Mouse (Mus musculus) effector memory CD4-positive, alpha-beta T cell, adult 5 months (primary cell): ENCODE data around the gene Olfr1136. TPM values are rescaled to one million over a fixed set of nuclear protein-coding genes. Genes with fewer than 3 reads are reported as not detected.

Experiments
- polyA plus RNA-seq: library from polyadenylated mRNA; unstranded; fragments of 100-300 nt; shearing (Covaris generic); gene quantifications from one replicate; pipeline ENCODE4 v1.2.1, GENCODE M21; 2017

Gene Olfr1136
- polyA plus RNA-seq = not detected

GRCm38 (mm10) chr2:87693847-87694246, at the start of gene Olfr1136:
Gene Olfr1136, minus strand, starts transcription at chr2:87693947.

GRCm38 (mm10) chr2:87743452-87743851, 49.7 kb upstream of the Olfr1136 start, which contains the start of gene Olfr1140:
Gene Olfr1140, plus strand, starts transcription at chr2:87743752.

GRCm38 (mm10) chr2:87739878-87740277, 46.1 kb upstream of the Olfr1136 start, which contains the start of gene Olfr1138:
Gene Olfr1138, minus strand, starts transcription at chr2:87739978.

GRCm38 (mm10) chr2:87713079-87713478, 19.3 kb upstream of the Olfr1136 start, which contains the start of gene Olfr1137:
Gene Olfr1137, minus strand, starts transcription at chr2:87713179.

GRCm38 (mm10) chr2:87673564-87673963, 20.2 kb downstream of the Olfr1136 start, which contains the start of gene Olfr1135:
Gene Olfr1135, minus strand, starts transcription at chr2:87673664.

GRCm38 (mm10) chr2:87658360-87658759, 35.4 kb downstream of the Olfr1136 start, which contains the start of gene Olfr1134:
Gene Olfr1134, minus strand, starts transcription at chr2:87658460.

GRCm38 (mm10) chr2:87647274-87647673, 46.5 kb downstream of the Olfr1136 start, which contains the start of gene Olfr1133:
Gene Olfr1133, minus strand, starts transcription at chr2:87647374.

Other genes starting within 250 kb of the Olfr1136 start
- not detected for gene Olfr1126, start 240.0 kb downstream of the Olfr1136 start, polyA plus RNA-seq
- gene Pramel7, start 196.9 kb downstream of the Olfr1136 start, polyA plus RNA-seq = not detected
- gene Pramel6, start 187.4 kb downstream of the Olfr1136 start, polyA plus RNA-seq = not detected
- not detected for gene Olfr153, start 162.2 kb downstream of the Olfr1136 start, polyA plus RNA-seq
- not detected for gene Olfr1128, start 148.4 kb downstream of the Olfr1136 start, polyA plus RNA-seq
- not detected for gene Olfr1129, start 120.0 kb downstream of the Olfr1136 start, polyA plus RNA-seq
- not detected for gene Olfr1130, start 87.7 kb downstream of the Olfr1136 start, polyA plus RNA-seq
- gene Olfr1131, start 66.8 kb downstream of the Olfr1136 start, polyA plus RNA-seq = not detected
- gene Olfr1132, start 56.4 kb downstream of the Olfr1136 start, polyA plus RNA-seq = not detected
- not detected for gene Olfr1133, start 46.6 kb downstream of the Olfr1136 start, polyA plus RNA-seq
- not detected for gene Olfr1134, start 35.5 kb downstream of the Olfr1136 start, polyA plus RNA-seq
- not detected for gene Olfr1135, start 20.3 kb downstream of the Olfr1136 start, polyA plus RNA-seq
- not detected for gene Olfr1137, start 19.2 kb upstream of the Olfr1136 start, polyA plus RNA-seq
- gene Olfr1138, start 46.0 kb upstream of the Olfr1136 start, polyA plus RNA-seq = not detected
- not detected for gene Olfr1140, start 49.8 kb upstream of the Olfr1136 start, polyA plus RNA-seq
- not detected for gene Olfr1141, start 60.0 kb upstream of the Olfr1136 start, polyA plus RNA-seq
- gene Olfr152, start 85.5 kb upstream of the Olfr1136 start, polyA plus RNA-seq = not detected
- gene Olfr1143, start 106.6 kb upstream of the Olfr1136 start, polyA plus RNA-seq = not detected
- not detected for gene Olfr1145, start 115.9 kb upstream of the Olfr1136 start, polyA plus RNA-seq
- not detected for gene Olfr1148, start 136.6 kb upstream of the Olfr1136 start, polyA plus RNA-seq
- not detected for gene Olfr1150-ps1, start 150.0 kb upstream of the Olfr1136 start, polyA plus RNA-seq
- gene Olfr1151, start 161.9 kb upstream of the Olfr1136 start, polyA plus RNA-seq = not detected
- gene Olfr1152, start 172.5 kb upstream of the Olfr1136 start, polyA plus RNA-seq = 0.07 TPM
- not detected for gene Olfr1153, start 201.0 kb upstream of the Olfr1136 start, polyA plus RNA-seq
- not detected for gene Olfr1154, start 211.2 kb upstream of the Olfr1136 start, polyA plus RNA-seq